14 mouse cellular contexts compared by ENCODE assay signal in the genomic region with DNA sequence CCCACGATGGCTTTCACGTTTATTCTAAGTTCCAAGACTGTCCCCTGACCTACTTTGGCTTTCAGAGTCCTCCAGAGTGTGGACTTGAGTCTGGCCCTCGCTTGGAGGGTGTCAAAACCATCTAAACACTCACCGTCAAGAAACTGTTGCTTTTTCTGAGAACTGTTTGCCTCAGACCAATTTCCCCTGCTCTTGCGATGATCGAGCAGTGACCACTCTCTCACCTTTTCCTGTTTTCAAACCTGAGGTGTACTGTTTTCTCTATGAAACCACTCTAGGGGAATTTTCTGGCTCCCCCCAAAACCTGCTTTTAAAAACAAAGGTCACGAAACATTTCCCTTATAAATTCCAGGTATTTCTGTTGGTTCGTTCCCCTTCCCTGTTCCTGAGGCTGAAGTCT.
A peak's percentile ranks its signal among the peaks of the same experiment; 100 is the strongest.
DNase-seq lines count a peak whose midpoint lies in the region; ATAC-seq and TF ChIP-seq lines count a peak whose summit lies in the region.
"Had no signal": no experiment of that assay in that cellular context is flagged by ENCODE, and none has a peak within 500 bp of the region (broad histone marks: within the 10 kb centered on the region; RNA-seq: fewer than 3 reads in every experiment).

No protein-coding gene starts in this region.

- no peak overlapping the region for H3K9ac ChIP-seq in kidney, embryonic 15.5 days
- H3K9ac ChIP-seq in stomach, embryonic 14.5 days (replicated peaks; ENCODE audit: low read depth, low read length) = no peak overlapping the region
- H3K9ac ChIP-seq in stomach, postnatal 0 days (ENCODE audit: low read length) = no peak overlapping the region
- H3K9ac ChIP-seq in intestine, postnatal 0 days (ENCODE audit: low read depth, low read length) = no peak overlapping the region
- H3K9ac ChIP-seq: embryonic facial prominence, embryonic 15.5 days; forebrain, embryonic 15.5 days; limb, embryonic 15.5 days; midbrain, embryonic 15.5 days had no signal

- 57% methylated on average over 8 of the region's 8 CpGs for WGBS in kidney, embryonic 15.5 days
- WGBS in kidney, adult 2 months = 68% methylated on average over 8 of the region's 8 CpGs
- 55% methylated on average over 8 of the region's 8 CpGs for WGBS in stomach, embryonic 14.5 days
- WGBS in stomach, postnatal 0 days = 55% methylated on average over 8 of the region's 8 CpGs
- WGBS in intestine, postnatal 0 days = 37% methylated on average over 8 of the region's 8 CpGs

- H3K36me3 ChIP-seq in kidney, embryonic 15.5 days = no peaks in the 10 kb centered on the region
- no peaks in the 10 kb centered on the region for H3K36me3 ChIP-seq in kidney, adult 2 months (ENCODE audit: control insufficient read depth, insufficient read depth, low read length)
- H3K36me3 ChIP-seq in stomach, embryonic 14.5 days (ENCODE audit: control insufficient read depth, insufficient read depth, low read length) = no peaks in the 10 kb centered on the region
- no peaks in the 10 kb centered on the region for H3K36me3 ChIP-seq in stomach, postnatal 0 days (ENCODE audit: control insufficient read depth, insufficient read depth, low read length)
- H3K36me3 ChIP-seq in intestine, postnatal 0 days (ENCODE audit: control insufficient read depth, insufficient read depth) = no peaks in the 10 kb centered on the region
- H3K36me3 ChIP-seq: embryonic facial prominence, embryonic 15.5 days; forebrain, embryonic 15.5 days; limb, embryonic 15.5 days; midbrain, embryonic 15.5 days had no signal

- H3K4me2 ChIP-seq in kidney, embryonic 15.5 days = peak overlapping the region; percentile 35; the same call in 1 of the 2 replicates
- H3K4me2 ChIP-seq in stomach, embryonic 14.5 days (replicated peaks; ENCODE audit: low read depth, low read length) = peak overlapping the region; percentile 27; the same call in 1 of the 2 replicates
- H3K4me2 ChIP-seq in stomach, postnatal 0 days (replicated peaks; ENCODE audit: low read depth) = no peak overlapping the region
- H3K4me2 ChIP-seq in intestine, postnatal 0 days (replicated peaks; ENCODE audit: low read depth) = peak overlapping the region; percentile 46; the same call in 1 of the 2 replicates
- H3K4me2 ChIP-seq: embryonic facial prominence, embryonic 15.5 days; forebrain, embryonic 15.5 days; limb, embryonic 15.5 days had no signal

- DNase-seq in kidney, adult 2 months = no peak
- DNase-seq in stomach, postnatal 0 days (ENCODE audit: low spot score) = no peak
- DNase-seq in right cerebral cortex, adult 18-20 months = no peak
- DNase-seq in cerebellum, postnatal 10 days = no peak
- DNase-seq: cerebellum, postnatal 14 days; gastrocnemius, postnatal 36 days; thymus, postnatal 4 days had no signal

- TF ChIP-seq EP300 in stomach, postnatal 0 days (optimal IDR thresholded peaks at IDR 0.05) = no peak

- no peaks in the 10 kb centered on the region for H3K27me3 ChIP-seq in kidney, embryonic 15.5 days
- no peaks in the 10 kb centered on the region for H3K27me3 ChIP-seq in kidney, adult 2 months (replicated peaks; ENCODE audit: control insufficient read depth, insufficient read depth, low read length)
- no peaks in the 10 kb centered on the region for H3K27me3 ChIP-seq in stomach, embryonic 14.5 days (ENCODE audit: control insufficient read depth, insufficient read depth, low read length)
- no peaks in the 10 kb centered on the region for H3K27me3 ChIP-seq in stomach, postnatal 0 days (ENCODE audit: control insufficient read depth, insufficient read depth, low read length)
- no peaks in the 10 kb centered on the region for H3K27me3 ChIP-seq in intestine, postnatal 0 days (replicated peaks; ENCODE audit: control insufficient read depth, insufficient read depth, low read length)
- H3K27me3 ChIP-seq: embryonic facial prominence, embryonic 15.5 days; forebrain, embryonic 15.5 days; limb, embryonic 15.5 days; midbrain, embryonic 15.5 days had no signal

- TF ChIP-seq CTCF in kidney, adult 2 months (conservative IDR thresholded peaks at IDR 0.05; ENCODE audit: insufficient read depth, insufficient read length, low read depth, low read length) = no peak
- no peak for TF ChIP-seq CTCF in stomach, postnatal 0 days (IDR thresholded peaks at IDR 0.05; ENCODE audit: low read depth)
- no peak for TF ChIP-seq CTCF in intestine, postnatal 0 days (IDR thresholded peaks at IDR 0.05; ENCODE audit: low read depth)

- H3K9me3 ChIP-seq in kidney, embryonic 15.5 days (replicated peaks) = no peaks in the 10 kb centered on the region
- no peaks in the 10 kb centered on the region for H3K9me3 ChIP-seq in stomach, embryonic 14.5 days (ENCODE audit: control insufficient read depth, low read depth, low read length)
- H3K9me3 ChIP-seq in stomach, postnatal 0 days (ENCODE audit: control insufficient read depth, low read length) = no peaks in the 10 kb centered on the region
- H3K9me3 ChIP-seq in intestine, postnatal 0 days (ENCODE audit: control insufficient read depth) = no peaks in the 10 kb centered on the region
- H3K9me3 ChIP-seq: embryonic facial prominence, embryonic 15.5 days; forebrain, embryonic 15.5 days; limb, embryonic 15.5 days; midbrain, embryonic 15.5 days had no signal

- H3K27ac ChIP-seq in kidney, embryonic 15.5 days = no peak overlapping the region
- no peak overlapping the region for H3K27ac ChIP-seq in kidney, adult 2 months (ENCODE audit: insufficient read depth, low read depth, low read length)
- H3K27ac ChIP-seq in stomach, embryonic 14.5 days (ENCODE audit: low read length) = no peak overlapping the region
- H3K27ac ChIP-seq in stomach, postnatal 0 days (replicated peaks) = no peak overlapping the region
- H3K27ac ChIP-seq in intestine, postnatal 0 days (ENCODE audit: low read depth, low read length) = no peak overlapping the region
- H3K27ac ChIP-seq: embryonic facial prominence, embryonic 15.5 days; forebrain, embryonic 15.5 days; limb, embryonic 15.5 days; midbrain, embryonic 15.5 days had no signal

- H3K4me3 ChIP-seq in kidney, embryonic 15.5 days (replicated peaks) = no peak overlapping the region
- no peak overlapping the region for H3K4me3 ChIP-seq in kidney, adult 2 months (ENCODE audit: insufficient read depth, low read depth, low read length)
- no peak overlapping the region for H3K4me3 ChIP-seq in stomach, embryonic 14.5 days (ENCODE audit: low read depth, low read length)
- no peak overlapping the region for H3K4me3 ChIP-seq in stomach, postnatal 0 days (ENCODE audit: low read depth, low read length)
- no peak overlapping the region for H3K4me3 ChIP-seq in intestine, postnatal 0 days (ENCODE audit: low read depth, low read length)
- H3K4me3 ChIP-seq: embryonic facial prominence, embryonic 15.5 days; forebrain, embryonic 15.5 days; limb, embryonic 15.5 days; midbrain, embryonic 15.5 days had no signal

- peaks cover 20% of the 10 kb centered on the region; the same call in 1 of the 2 replicates for H3K4me1 ChIP-seq in kidney, embryonic 15.5 days
- no peaks in the 10 kb centered on the region for H3K4me1 ChIP-seq in kidney, adult 2 months (ENCODE audit: control insufficient read depth, insufficient read depth, low read length)
- 0 out of 2 replicates have a peak, but pooled peaks cover 4% of the 10 kb centered on the region for H3K4me1 ChIP-seq in stomach, embryonic 14.5 days (ENCODE audit: control insufficient read depth, insufficient read depth, low read length)
- H3K4me1 ChIP-seq in stomach, postnatal 0 days (replicated peaks; ENCODE audit: control insufficient read depth, insufficient read depth) = no peaks in the 10 kb centered on the region
- H3K4me1 ChIP-seq in intestine, postnatal 0 days (replicated peaks; ENCODE audit: control insufficient read depth, insufficient read depth, low read length) = no peaks in the 10 kb centered on the region

- no peak for ATAC-seq in kidney, embryonic 15.5 days (replicated peaks; ENCODE audit: low FRiP score)
- ATAC-seq in stomach, embryonic 14.5 days (ENCODE audit: insufficient number of reproducible peaks, insufficient read depth, low FRiP score, low read depth) = no peak
- no peak for ATAC-seq in stomach, postnatal 0 days (ENCODE audit: low FRiP score, low TSS enrichment)
- no peak for ATAC-seq in intestine, postnatal 0 days
- ATAC-seq: forebrain, embryonic 15.5 days had no signal

- TF ChIP-seq POLR2A in kidney, adult 2 months (IDR thresholded peaks at IDR 0.05; ENCODE audit: low read depth, low read length) = no peak
